Mouse (Mus musculus) heart, embryonic 14.5 days (tissue): ENCODE results near the gene Reep6. TPM values are rescaled to one million over a fixed set of nuclear protein-coding genes. Genes with fewer than 3 reads are reported as not detected.

Experiments
- ATAC-seq: fragments of 200-750 bp; cut with Nextera tagmentation; 2 replicates; pipeline ENCODE4 v1.8.0; 2017; ENCODE audit warnings: low read depth, moderate TSS enrichment; ENCODE audit not compliant: insufficient number of reproducible peaks, insufficient read depth, low FRiP score
- H3K27ac ChIP-seq, 2 experiments: fragments of 200-500 bp in 1 of 2; fragments of 300-500 bp in 1 of 2; sonication (generic) in 1 of 2; replicated peaks in 1 of 2; 2 replicates each; pipeline ENCODE4 v1.5.1; 2012 to 2014; ENCODE audit warnings: low read depth in 2 of 2, low read length in 2 of 2, control low read depth in 1 of 2, mild to moderate bottlenecking in 1 of 2, mixed read lengths in 1 of 2; ENCODE audit not compliant: control insufficient read depth in 1 of 2, insufficient read depth in 1 of 2
- H3K27me3 ChIP-seq: fragments of 300-500 bp; sonication (generic); 2 replicates; pipeline ENCODE4 v1.6.1; 2014; ENCODE audit warnings: mild to moderate bottlenecking, low read length, control low read depth; ENCODE audit not compliant: control insufficient read depth, insufficient read depth
- H3K36me3 ChIP-seq: fragments of 300-500 bp; sonication (generic); 2 replicates; pipeline ENCODE4 v1.6.1; 2014; ENCODE audit warnings: mild to moderate bottlenecking, control low read depth, low read length, mixed read lengths; ENCODE audit not compliant: control insufficient read depth, insufficient read depth
- H3K4me1 ChIP-seq, 2 experiments: fragments of 200-500 bp in 1 of 2; fragments of 300-500 bp in 1 of 2; sonication (generic) in 1 of 2; 2 replicates each; pipeline ENCODE4 v1.6.1; 2012 to 2014; ENCODE audit warnings: low read length in 2 of 2, control low read depth in 1 of 2, mixed read lengths in 1 of 2; ENCODE audit not compliant: control insufficient read depth in 2 of 2, insufficient read depth in 2 of 2
- H3K4me2 ChIP-seq: fragments of 300-500 bp; sonication (generic); 2 replicates; pipeline ENCODE4 v1.6.1; 2014; ENCODE audit warnings: mild to moderate bottlenecking, low read length
- H3K4me3 ChIP-seq, 2 experiments: fragments of 200-500 bp in 1 of 2; fragments of 300-500 bp in 1 of 2; sonication (generic) in 1 of 2; 2 replicates each; pipeline ENCODE4 v1.5.1; 2012 to 2014; ENCODE audit warnings: low read length in 2 of 2, mild to moderate bottlenecking in 2 of 2, control low read depth in 1 of 2, low read depth in 1 of 2, moderate library complexity in 1 of 2; ENCODE audit not compliant: control insufficient read depth in 1 of 2, insufficient read depth in 1 of 2
- H3K9ac ChIP-seq: fragments of 300-500 bp; sonication (generic); 2 replicates; pipeline ENCODE4 v1.6.1; 2014; ENCODE audit warnings: mild to moderate bottlenecking, low read length
- H3K9me3 ChIP-seq: fragments of 300-500 bp; sonication (generic); 2 replicates; pipeline ENCODE4 v1.6.1; 2016; ENCODE audit warnings: low read length, control low read depth; ENCODE audit not compliant: control insufficient read depth
- WGBS: fragments of 180-500 bp; shearing (Covaris S2); extraction: QIAGEN DNeasy Blood & Tissue Kit; methylation state at CpG from one replicate; pipeline ENCODE4 v1.1.7; 2014; 5-methylcytosine and 5-hydroxymethylcytosine counted together
- polyA plus RNA-seq: library from polyadenylated mRNA; unstranded; fragments of >200 nt; fragmentation: Nextera tagmentation; extraction: Ambion mirVana; gene quantifications from 2 replicates; pipeline ENCODE4 v1.2.1, GENCODE M21; 2014

The Reep6 gene
- polyA plus RNA-seq, 1 experiment from 2014 or later: 1.6 TPM

DNA sequence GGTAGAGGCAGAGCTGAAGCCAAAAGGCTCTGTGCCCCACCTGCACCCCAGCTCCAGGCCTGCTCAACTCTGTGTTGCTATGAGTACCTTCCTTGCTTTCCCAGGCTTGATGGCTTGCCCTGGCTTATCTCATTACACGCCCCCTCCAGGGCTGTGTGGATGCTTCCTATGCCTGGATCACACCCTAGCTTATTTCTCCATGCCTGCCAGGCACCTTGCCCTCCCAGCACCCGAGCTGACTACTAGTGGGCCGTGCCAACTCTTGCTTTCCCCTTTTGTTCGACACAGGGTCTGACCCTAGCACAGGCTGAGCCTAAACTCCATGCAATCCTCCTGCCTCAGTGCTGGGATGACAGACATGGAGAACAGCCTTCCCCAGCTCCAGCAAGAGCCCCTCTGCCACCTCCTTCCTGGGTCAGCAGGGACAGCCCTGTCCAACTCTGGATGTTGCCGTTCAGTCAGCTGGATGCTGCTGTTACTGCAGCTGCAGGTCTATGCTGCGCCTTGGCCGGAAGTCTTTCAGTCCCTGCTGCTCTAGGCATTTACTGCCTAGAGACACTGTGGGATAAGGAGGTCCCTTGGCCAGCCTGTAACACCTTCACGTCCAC, 32.1 kb upstream of the Reep6 start:
- no peak for ATAC-seq
- 56% methylated on average over 8 of the region's 8 CpGs for WGBS
- Histone ChIP-seq H3K27ac (no peak overlapping the region), H3K4me3 (no peak overlapping the region), H3K36me3 (peaks cover 22% of the 10 kb centered on the region), H3K9ac (0 out of 2 replicates have a peak overlapping the region, but pooled peaks have one; percentile 25), H3K27me3 (peaks cover 61% of the 10 kb centered on the region), H3K4me1 (peaks cover 18 to 34% of the 10 kb centered on the region in 2 experiments; a peak in 2 of 4 replicates), H3K9me3 (no peaks in the 10 kb centered on the region), H3K4me2 (no peak overlapping the region)

- H3K27me3 ChIP-seq: peaks cover 70% of the 10 kb centered on the region
- no peaks in the 10 kb centered on the region for H3K9me3 ChIP-seq
- H3K4me1 ChIP-seq: peaks cover 15 to 27% of the 10 kb centered on the region in 2 experiments; a peak in 2 of 4 replicates
- H3K4me2 ChIP-seq: no peak overlapping the region
- no peak overlapping the region for H3K9ac ChIP-seq
- no peak overlapping the region; a peak in 1 of 4 replicates for H3K4me3 ChIP-seq
- no peak overlapping the region for H3K27ac ChIP-seq
- ATAC-seq: no peak
- H3K36me3 ChIP-seq: peaks cover 14% of the 10 kb centered on the region
- 4% methylated on average over 26 of the region's 26 CpGs for WGBS
Measured at GRCm38 (mm10) chr10:80298571-80299281, 31.0 kb upstream of the Reep6 start.

DNA sequence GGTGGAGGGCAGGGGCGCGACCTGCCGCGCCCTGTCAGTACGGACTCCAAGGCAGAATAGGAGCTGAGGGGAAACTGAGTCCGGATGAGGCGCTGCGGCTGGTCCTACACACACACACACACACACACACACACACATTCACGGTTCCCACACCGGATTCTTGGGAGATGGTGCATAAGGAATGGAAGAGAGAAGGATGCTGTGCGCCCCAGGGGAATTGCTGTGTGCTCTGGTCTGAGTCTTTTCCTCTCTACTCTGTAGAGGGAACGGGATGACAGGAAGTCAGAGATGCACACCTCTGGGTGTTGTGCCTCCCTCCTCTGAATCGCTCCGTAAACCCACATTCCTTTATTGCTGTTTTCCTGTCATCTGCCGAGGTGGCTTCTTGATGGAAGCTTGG, 30.5 kb upstream of the Reep6 start:
- no peaks in the 10 kb centered on the region for H3K9me3 ChIP-seq
- peaks cover 8% of the 10 kb centered on the region for H3K36me3 ChIP-seq
- ATAC-seq: no peak
- H3K4me3 ChIP-seq: no peak overlapping the region; a peak in 1 of 4 replicates
- H3K4me1 ChIP-seq: peaks cover 13 to 22% of the 10 kb centered on the region in 2 experiments; a peak in 2 of 4 replicates
- H3K4me2 ChIP-seq: no peak overlapping the region
- WGBS: 15% methylated on average over 15 of the region's 15 CpGs
- H3K27ac ChIP-seq: no peak overlapping the region
- H3K9ac ChIP-seq: no peak overlapping the region
- peaks cover 76% of the 10 kb centered on the region for H3K27me3 ChIP-seq

DNA sequence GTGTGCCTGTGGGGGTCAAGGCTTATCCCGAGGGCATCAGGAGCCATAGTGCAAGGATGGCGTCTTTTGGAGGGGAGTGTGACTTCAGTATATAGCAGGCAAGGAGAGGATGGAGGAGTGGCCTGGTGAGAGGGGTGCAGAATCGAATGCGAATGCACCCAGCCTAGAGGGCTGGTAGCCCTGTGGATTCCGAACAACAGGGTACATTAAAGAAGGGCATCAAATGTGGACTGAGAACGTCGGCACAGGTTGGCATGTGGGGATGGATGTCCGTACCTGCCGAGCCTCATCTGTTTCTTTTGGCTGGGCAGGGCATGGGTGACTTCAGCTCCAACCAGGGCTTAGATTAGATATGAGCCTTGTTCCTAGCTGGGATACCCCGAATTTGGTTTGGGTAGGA, 29.9 kb upstream of the Reep6 start:
- H3K9me3 ChIP-seq: no peaks in the 10 kb centered on the region
- peaks cover 12 to 20% of the 10 kb centered on the region in 2 experiments; a peak in 2 of 4 replicates for H3K4me1 ChIP-seq
- H3K27ac ChIP-seq: no peak overlapping the region
- H3K4me3 ChIP-seq: no peak overlapping the region
- H3K27me3 ChIP-seq: peaks cover 81% of the 10 kb centered on the region
- peaks cover 3% of the 10 kb centered on the region for H3K36me3 ChIP-seq
- ATAC-seq: no peak
- 51% methylated on average over 10 of the region's 10 CpGs for WGBS
- H3K4me2 ChIP-seq: no peak overlapping the region
- H3K9ac ChIP-seq: no peak overlapping the region

GRCm38 (mm10) chr10:80300672-80301181, 29.0 kb upstream of the Reep6 start:
- Histone ChIP-seq H3K4me1 (peaks cover 11 to 15% of the 10 kb centered on the region in 2 experiments; a peak in 2 of 4 replicates), H3K36me3 (no peaks in the 10 kb centered on the region), H3K27ac (no peak overlapping the region), H3K9me3 (no peaks in the 10 kb centered on the region), H3K4me3 (no peak overlapping the region), H3K4me2 (no peak overlapping the region), H3K27me3 (peaks cover 90% of the 10 kb centered on the region), H3K9ac (no peak overlapping the region)
- no peak for ATAC-seq
- 36% methylated on average over 11 of the region's 11 CpGs for WGBS

- H3K9ac ChIP-seq: no peak overlapping the region
- no peak overlapping the region; a peak in 1 of 4 replicates for H3K4me3 ChIP-seq
- no peaks in the 10 kb centered on the region for H3K36me3 ChIP-seq
- H3K4me1 ChIP-seq: peaks cover 5 to 11% of the 10 kb centered on the region in 2 experiments; a peak in 2 of 4 replicates
- no peak overlapping the region for H3K27ac ChIP-seq
- H3K4me2 ChIP-seq: 0 out of 2 replicates have a peak overlapping the region, but pooled peaks have one; percentile 12
- H3K27me3 ChIP-seq: peaks cover 96% of the 10 kb centered on the region
- no peaks in the 10 kb centered on the region for H3K9me3 ChIP-seq
- ATAC-seq: no peak
- 83% methylated on average over 10 of the region's 10 CpGs for WGBS
Measured at GRCm38 (mm10) chr10:80301256-80302081, 28.3 kb upstream of the Reep6 start.

- ATAC-seq: no peak
Measured at GRCm38 (mm10) chr10:80302082-80302355, 27.7 kb upstream of the Reep6 start.

More at GRCm38 (mm10) chr10:80302082-80302355, 27.7 kb upstream of the Reep6 start:
- Histone ChIP-seq H3K27me3 (peaks cover 96% of the 10 kb centered on the region), H3K9ac (no peak overlapping the region), H3K4me1 (peaks cover 4 to 8% of the 10 kb centered on the region in 2 experiments; a peak in 2 of 4 replicates), H3K4me2 (0 out of 2 replicates have a peak overlapping the region, but pooled peaks have one; percentile 12), H3K4me3 (no peak overlapping the region; a peak in 1 of 4 replicates), H3K9me3 (no peaks in the 10 kb centered on the region), H3K36me3 (no peaks in the 10 kb centered on the region), H3K27ac (no peak overlapping the region)
- 48% methylated on average over 5 of the region's 5 CpGs for WGBS
